Comparison of ENCODE assay signal across 7 mouse cellular contexts in genomic region chr16:43540108-43540507, GRCm38 (mm10).
DNase-seq lines count a peak whose midpoint lies in the region; ATAC-seq and TF ChIP-seq lines count a peak whose summit lies in the region.

No protein-coding gene starts in this region.

- no peaks in the 10 kb centered on the region for H3K27me3 ChIP-seq in liver, adult 2 months (ENCODE audit: control insufficient read depth, insufficient read depth, low read length)
- H3K27me3 ChIP-seq in liver, embryonic 11.5 days (replicated peaks; ENCODE audit: control insufficient read depth, insufficient read depth, low read length): no peaks in the 10 kb centered on the region
- H3K27me3 ChIP-seq in MEL (ENCODE audit: control insufficient read depth in 1 of 2, insufficient read depth in 2 of 2, low read length in 2 of 2): peaks cover 4 to 6% of the 10 kb centered on the region in 2 experiments

- no peaks in the 10 kb centered on the region for H3K9me3 ChIP-seq in liver, embryonic 11.5 days (ENCODE audit: control insufficient read depth, low read length)
- H3K9me3 ChIP-seq in MEL (replicated peaks; ENCODE audit: insufficient read depth, low read length): no peaks in the 10 kb centered on the region

- H3K36me3 ChIP-seq in liver, adult 2 months (ENCODE audit: control insufficient read depth, insufficient read depth, low read length): no peaks in the 10 kb centered on the region; the same call in 1 of the 2 replicates
- H3K36me3 ChIP-seq in liver, embryonic 11.5 days (ENCODE audit: control insufficient read depth, insufficient read depth, low read length): no peaks in the 10 kb centered on the region
- no peaks in the 10 kb centered on the region for H3K36me3 ChIP-seq in MEL (ENCODE audit: control insufficient read depth in 1 of 2, insufficient read depth in 2 of 2, low read length in 2 of 2)

- H3K4me2 ChIP-seq in liver, embryonic 11.5 days: no peak overlapping the region

- no peak for TF ChIP-seq EP300 in MEL (IDR thresholded peaks at IDR 0.05; ENCODE audit: low read depth in 1 of 2, low read length in 2 of 2)

- no peak for TF ChIP-seq POLR2A in liver, adult 2 months (IDR thresholded peaks at IDR 0.05; ENCODE audit: extremely low read depth, insufficient read depth, low read length)
- no peak for TF ChIP-seq POLR2A in MEL (IDR thresholded peaks at IDR 0.05; ENCODE audit: control insufficient read depth in 1 of 2, insufficient read depth in 1 of 2, low read depth in 1 of 2, low read length in 2 of 2, poor library complexity in 1 of 2)

- DNase-seq in liver, adult 2 months (ENCODE audit: extremely low read depth, low read depth, low spot score): no peak
- DNase-seq in liver, embryonic 11.5 days (ENCODE audit: low spot score): no peak
- peak; percentile 65 for DNase-seq in MEL (ENCODE audit: low read depth, low spot score)
- DNase-seq in embryo, embryonic 10.5 days (ENCODE audit: low spot score): peak; percentile 75
- no peak for DNase-seq in adrenal gland, adult 18-20 months (ENCODE audit: low spot score in 2 of 2)
- DNase-seq in urinary bladder, postnatal 10 days (ENCODE audit: low spot score): no peak

- H3K4me1 ChIP-seq in liver, adult 2 months (ENCODE audit: control insufficient read depth, insufficient read depth, low read length): peaks cover 28% of the 10 kb centered on the region
- no peaks in the 10 kb centered on the region for H3K4me1 ChIP-seq in liver, embryonic 11.5 days (replicated peaks; ENCODE audit: control insufficient read depth, insufficient read depth, low read length)
- no peaks in the 10 kb centered on the region for H3K4me1 ChIP-seq in MEL (ENCODE audit: control insufficient read depth in 1 of 2, insufficient read depth in 2 of 2, low read length in 2 of 2)

- no peak overlapping the region for H3K4me3 ChIP-seq in liver, adult 2 months (ENCODE audit: insufficient read depth, low read depth, low read length)
- no peak overlapping the region for H3K4me3 ChIP-seq in liver, embryonic 11.5 days (ENCODE audit: low read depth, low read length)
- no peak overlapping the region for H3K4me3 ChIP-seq in MEL (ENCODE audit: control insufficient read depth in 1 of 2, insufficient read depth in 1 of 2, low read depth in 2 of 2, low read length in 2 of 2)

- peaks cover 16% of the 10 kb centered on the region; the same call in 1 of the 2 replicates for H3K79me2 ChIP-seq in liver, adult 2 months (ENCODE audit: control insufficient read depth, insufficient read depth, low read length)
- H3K79me2 ChIP-seq in MEL (ENCODE audit: control insufficient read depth, insufficient read depth, low read length, poor library complexity): no peaks in the 10 kb centered on the region

- peak; percentile 96 for TF ChIP-seq RAD21 in MEL (IDR thresholded peaks at IDR 0.05; ENCODE audit: low read depth, low read length)

- WGBS in liver, adult 2 months: 19% methylated on average over 3 of the region's 3 CpGs
- 28% methylated on average over 3 of the region's 3 CpGs for WGBS in liver, embryonic 11.5 days

- TF ChIP-seq CTCF in liver, adult 2 months (IDR thresholded peaks at IDR 0.05; ENCODE audit: low read depth, low read length): peak; percentile 58
- TF ChIP-seq CTCF in MEL (IDR thresholded peaks at IDR 0.05 in 2 of 3, conservative IDR thresholded peaks at IDR 0.05 in 1 of 3; ENCODE audit: control insufficient read depth in 1 of 3, insufficient read depth in 1 of 3, low read depth in 2 of 3, low read length in 3 of 3, poor library complexity in 1 of 3, severe bottlenecking in 1 of 3): peak; percentile 59 to 95 (median 92)

- H3K9ac ChIP-seq in liver, adult 2 months (ENCODE audit: low read depth, low read length): no peak overlapping the region
- H3K9ac ChIP-seq in liver, embryonic 11.5 days (ENCODE audit: low read depth, low read length): no peak overlapping the region
- H3K9ac ChIP-seq in MEL (ENCODE audit: control insufficient read depth, low read depth, low read length, poor library complexity, severe bottlenecking): no peak overlapping the region

- no peak overlapping the region for H3K27ac ChIP-seq in liver, adult 2 months (replicated peaks; ENCODE audit: insufficient read depth, low read depth, low read length)
- no peak overlapping the region for H3K27ac ChIP-seq in liver, embryonic 11.5 days (ENCODE audit: low read depth, low read length)
- no peak overlapping the region for H3K27ac ChIP-seq in MEL (ENCODE audit: control insufficient read depth, low read depth, low read length)

- no peak for ATAC-seq in liver, embryonic 11.5 days (replicated peaks; ENCODE audit: low FRiP score)
- peak; percentile 91 for ATAC-seq in megakaryocyte-erythroid progenitor cell, adult 5-6 weeks (replicated peaks; ENCODE audit: low FRiP score, low TSS enrichment, poor library complexity, severe bottlenecking)

TF ChIP-seq in MEL, 35 proteins besides CTCF, POLR2A, EP300 and RAD21:
- TF ChIP-seq RCOR1 (IDR thresholded peaks at IDR 0.05; ENCODE audit: low read depth, low read length) (no peak), ZC3H11A (IDR thresholded peaks at IDR 0.05; ENCODE audit: low read depth, low read length) (peak; percentile 97), SIN3A (IDR thresholded peaks at IDR 0.05; ENCODE audit: low read length) (peak; percentile 26; the same call in 1 of the 2 replicates), BHLHE40 (IDR thresholded peaks at IDR 0.05; ENCODE audit: borderline replicate concordance, low read depth, low read length) (no peak), TBP (IDR thresholded peaks at IDR 0.05; ENCODE audit: low read depth, low read length) (no peak), SMC3 (IDR thresholded peaks at IDR 0.05; ENCODE audit: low read depth, low read length) (peak; percentile 98)

Comparison
In these comparisons a context has a peak if more than half of its experiments do, and no peak if none do; other contexts are left out.
1. DNase-seq: peak in MEL (single experiment) and embryo, embryonic 10.5 days (single experiment); none in liver, adult 2 months (single experiment), liver, embryonic 11.5 days (single experiment), adrenal gland, adult 18-20 months (0 of 2) and urinary bladder, postnatal 10 days (single experiment).